Mouse (Mus musculus): ENCODE results near the gene Fa2h. TPM values are rescaled to one million over a fixed set of nuclear protein-coding genes. Genes with fewer than 3 reads are reported as not detected.
"Not testable (repeated sequence)": the region's sequence is repeated elsewhere in the genome, so short reads cannot be mapped to it uniquely, and the experiment has no call there.

Fa2h gene
- polyA plus RNA-seq, 1 experiment from 2014 or later: 0.17 TPM

- H3K4me3 ChIP-seq (ENCODE audit: low read length); H3K27ac ChIP-seq (ENCODE audit: low read length); H3K9ac ChIP-seq (ENCODE audit: low read length); H3K4me1 ChIP-seq (ENCODE audit: control insufficient read depth, insufficient read depth, low read length); ATAC-seq (replicated peaks; ENCODE audit: extremely low read depth, insufficient read depth, low FRiP score); H3K4me2 ChIP-seq (ENCODE audit: low read depth, low read length); H3K36me3 ChIP-seq (ENCODE audit: control insufficient read depth, insufficient read depth); H3K9me3 ChIP-seq (replicated peaks; ENCODE audit: control insufficient read depth, low read length); H3K27me3 ChIP-seq (ENCODE audit: control insufficient read depth, insufficient read depth, low read length): not testable (repeated sequence)
- WGBS: 93% methylated on average over 6 of the region's 6 CpGs
These were observed 79.7 kb downstream of the Fa2h start for GRCm38 (mm10) chr8:111313961-111314360.

GRCm38 (mm10) chr8:111312758-111313162, 80.9 kb downstream of the Fa2h start:
- Histone ChIP-seq H3K4me2 (ENCODE audit: low read depth, low read length) (no peak overlapping the region), H3K36me3 (ENCODE audit: control insufficient read depth, insufficient read depth) (no peaks in the 10 kb centered on the region), H3K9me3 (replicated peaks; ENCODE audit: control insufficient read depth, low read length) (no peaks in the 10 kb centered on the region), H3K9ac (ENCODE audit: low read length) (no peak overlapping the region), H3K4me3 (ENCODE audit: low read length) (no peak overlapping the region), H3K27ac (ENCODE audit: low read length) (no peak overlapping the region), H3K27me3 (ENCODE audit: control insufficient read depth, insufficient read depth, low read length) (no peaks in the 10 kb centered on the region), H3K4me1 (ENCODE audit: control insufficient read depth, insufficient read depth, low read length) (no peaks in the 10 kb centered on the region)
- 71% methylated on average over 3 of the region's 3 CpGs for WGBS
- no peak for ATAC-seq (replicated peaks; ENCODE audit: extremely low read depth, insufficient read depth, low FRiP score)

GRCm38 (mm10) chr8:111310006-111310405, 83.6 kb downstream of the Fa2h start:
- ATAC-seq (replicated peaks; ENCODE audit: extremely low read depth, insufficient read depth, low FRiP score); H3K36me3 ChIP-seq (ENCODE audit: control insufficient read depth, insufficient read depth); H3K9me3 ChIP-seq (replicated peaks; ENCODE audit: control insufficient read depth, low read length); H3K4me3 ChIP-seq (ENCODE audit: low read length); H3K9ac ChIP-seq (ENCODE audit: low read length); H3K4me1 ChIP-seq (ENCODE audit: control insufficient read depth, insufficient read depth, low read length); H3K4me2 ChIP-seq (ENCODE audit: low read depth, low read length); H3K27ac ChIP-seq (ENCODE audit: low read length); H3K27me3 ChIP-seq (ENCODE audit: control insufficient read depth, insufficient read depth, low read length): not testable (repeated sequence)
- 79% methylated on average over 15 of the region's 15 CpGs for WGBS

GRCm38 (mm10) chr8:111305031-111305730, 88.4 kb downstream of the Fa2h start:
- Histone ChIP-seq H3K27me3 (ENCODE audit: control insufficient read depth, insufficient read depth, low read length) (no peaks in the 10 kb centered on the region), H3K4me2 (ENCODE audit: low read depth, low read length) (0 out of 2 replicates have a peak overlapping the region, but pooled peaks have one; percentile 2), H3K9ac (ENCODE audit: low read length) (no peak overlapping the region), H3K27ac (ENCODE audit: low read length) (no peak overlapping the region), H3K4me1 (ENCODE audit: control insufficient read depth, insufficient read depth, low read length) (no peaks in the 10 kb centered on the region), H3K4me3 (ENCODE audit: low read length) (no peak overlapping the region), H3K9me3 (replicated peaks; ENCODE audit: control insufficient read depth, low read length) (no peaks in the 10 kb centered on the region), H3K36me3 (ENCODE audit: control insufficient read depth, insufficient read depth) (no peaks in the 10 kb centered on the region)
- WGBS: 19% methylated on average over 5 of the region's 5 CpGs
- ATAC-seq (replicated peaks; ENCODE audit: extremely low read depth, insufficient read depth, low FRiP score): no peak

GRCm38 (mm10) chr8:111304359-111304758, 89.3 kb downstream of the Fa2h start:
- Histone ChIP-seq H3K27ac (ENCODE audit: low read length) (no peak overlapping the region), H3K4me3 (ENCODE audit: low read length) (no peak overlapping the region), H3K27me3 (ENCODE audit: control insufficient read depth, insufficient read depth, low read length) (no peaks in the 10 kb centered on the region), H3K4me2 (ENCODE audit: low read depth, low read length) (no peak overlapping the region), H3K36me3 (ENCODE audit: control insufficient read depth, insufficient read depth) (no peaks in the 10 kb centered on the region), H3K9me3 (replicated peaks; ENCODE audit: control insufficient read depth, low read length) (no peaks in the 10 kb centered on the region), H3K9ac (ENCODE audit: low read length) (no peak overlapping the region), H3K4me1 (ENCODE audit: control insufficient read depth, insufficient read depth, low read length) (no peaks in the 10 kb centered on the region)
- WGBS: 81% methylated on average over 3 of the region's 3 CpGs
- no peak for ATAC-seq (replicated peaks; ENCODE audit: extremely low read depth, insufficient read depth, low FRiP score)

GRCm38 (mm10) chr8:111303076-111303803, 90.4 kb downstream of the Fa2h start:
- 64% methylated on average over 5 of the region's 5 CpGs for WGBS
- H3K4me2 ChIP-seq (ENCODE audit: low read depth, low read length); ATAC-seq (replicated peaks; ENCODE audit: extremely low read depth, insufficient read depth, low FRiP score); H3K9ac ChIP-seq (ENCODE audit: low read length); H3K27ac ChIP-seq (ENCODE audit: low read length); H3K4me1 ChIP-seq (ENCODE audit: control insufficient read depth, insufficient read depth, low read length); H3K27me3 ChIP-seq (ENCODE audit: control insufficient read depth, insufficient read depth, low read length); H3K9me3 ChIP-seq (replicated peaks; ENCODE audit: control insufficient read depth, low read length); H3K4me3 ChIP-seq (ENCODE audit: low read length); H3K36me3 ChIP-seq (ENCODE audit: control insufficient read depth, insufficient read depth): not testable (repeated sequence)

GRCm38 (mm10) chr8:111300597-111301546, 92.8 kb downstream of the Fa2h start:
- peaks cover 8% of the 10 kb centered on the region for H3K36me3 ChIP-seq (ENCODE audit: control insufficient read depth, insufficient read depth)
- peak overlapping the region; percentile 47 for H3K4me3 ChIP-seq (ENCODE audit: low read length)
- H3K9me3 ChIP-seq (replicated peaks; ENCODE audit: control insufficient read depth, low read length): no peaks in the 10 kb centered on the region
- no peaks in the 10 kb centered on the region for H3K27me3 ChIP-seq (ENCODE audit: control insufficient read depth, insufficient read depth, low read length)
- WGBS: 64% methylated on average over 11 of the region's 11 CpGs
- peak overlapping the region; percentile 78 for H3K27ac ChIP-seq (ENCODE audit: low read length)
- peaks cover 5% of the 10 kb centered on the region for H3K4me1 ChIP-seq (ENCODE audit: control insufficient read depth, insufficient read depth, low read length)
- no peak for ATAC-seq (replicated peaks; ENCODE audit: extremely low read depth, insufficient read depth, low FRiP score)
- H3K9ac ChIP-seq (ENCODE audit: low read length): peak overlapping the region; percentile 46; the same call in 1 of the 2 replicates
- H3K4me2 ChIP-seq (ENCODE audit: low read depth, low read length): peak overlapping the region; percentile 63

GRCm38 (mm10) chr8:111299821-111300568, 93.6 kb downstream of the Fa2h start, which contains the start of gene Rfwd3:
Gene Rfwd3 (minus strand): TSS chr8:111300222.
- H3K4me1 ChIP-seq (ENCODE audit: control insufficient read depth, insufficient read depth, low read length): peaks cover 10% of the 10 kb centered on the region
- H3K9me3 ChIP-seq (replicated peaks; ENCODE audit: control insufficient read depth, low read length): no peaks in the 10 kb centered on the region
- H3K27me3 ChIP-seq (ENCODE audit: control insufficient read depth, insufficient read depth, low read length): no peaks in the 10 kb centered on the region
- H3K27ac ChIP-seq (ENCODE audit: low read length): peak within 1 kb of the TSS; percentile 96
- H3K36me3 ChIP-seq (ENCODE audit: control insufficient read depth, insufficient read depth): peaks cover 12% of the 10 kb centered on the region
- peak within 1 kb of the TSS; percentile 63 for H3K4me2 ChIP-seq (ENCODE audit: low read depth, low read length)
- ATAC-seq (replicated peaks; ENCODE audit: extremely low read depth, insufficient read depth, low FRiP score): peak; percentile 99
- peak within 1 kb of the TSS; percentile 98 for H3K9ac ChIP-seq (ENCODE audit: low read length)
- peak within 1 kb of the TSS; percentile 98 for H3K4me3 ChIP-seq (ENCODE audit: low read length)
- under 1% methylated on average over 66 of the region's 67 CpGs for WGBS

Data from heart, embryonic 16.5 days (tissue).